Mouse (Mus musculus): Measurements from ENCODE around the gene Urad. TPM values are rescaled to one million over a fixed set of nuclear protein-coding genes. Genes with fewer than 3 reads are reported as not detected.

Gene Urad
- polyA plus RNA-seq, 1 experiment from 2014 or later: not detected

GRCm38 (mm10) chr5:147357536-147357935, 35.3 kb upstream of the Urad start:
- TF ChIP-seq CTCF (IDR thresholded peaks at IDR 0.05; ENCODE audit: low read depth): peak; percentile 62
- Histone ChIP-seq H3K4me2 (ENCODE audit: low read length) (no peak overlapping the region), H3K4me1 (replicated peaks; ENCODE audit: insufficient read depth, low read length) (no peaks in the 10 kb centered on the region), H3K9me3 (replicated peaks; ENCODE audit: low read length) (no peaks in the 10 kb centered on the region), H3K36me3 (ENCODE audit: insufficient read depth, low read length) (no peaks in the 10 kb centered on the region), H3K27ac (no peak overlapping the region), H3K9ac (ENCODE audit: low read depth, low read length) (no peak overlapping the region), H3K4me3 (replicated peaks; ENCODE audit: low read depth, low read length) (no peak overlapping the region), H3K27me3 (ENCODE audit: insufficient read depth, low read length) (no peaks in the 10 kb centered on the region)
- 54% methylated on average over 3 of the region's 3 CpGs for WGBS
- DNase-seq (ENCODE audit: low spot score) (no peak), ATAC-seq (replicated peaks; ENCODE audit: low FRiP score, low read depth) (no peak)

GRCm38 (mm10) chr5:147356260-147357055, 34.2 kb upstream of the Urad start:
- H3K9me3 ChIP-seq (replicated peaks; ENCODE audit: low read length): no peaks in the 10 kb centered on the region
- H3K36me3 ChIP-seq (ENCODE audit: insufficient read depth, low read length): no peaks in the 10 kb centered on the region
- H3K4me1 ChIP-seq (replicated peaks; ENCODE audit: insufficient read depth, low read length): no peaks in the 10 kb centered on the region
- no peaks in the 10 kb centered on the region; the same call in 1 of the 2 replicates for H3K27me3 ChIP-seq (ENCODE audit: insufficient read depth, low read length)
- no peak overlapping the region for H3K4me3 ChIP-seq (replicated peaks; ENCODE audit: low read depth, low read length)
- DNase-seq (ENCODE audit: low spot score): no peak
- no peak overlapping the region for H3K27ac ChIP-seq
- ATAC-seq (replicated peaks; ENCODE audit: low FRiP score, low read depth): no peak
- 92% methylated on average over 13 of the region's 13 CpGs for WGBS
- H3K4me2 ChIP-seq (ENCODE audit: low read length): no peak overlapping the region
- no peak overlapping the region for H3K9ac ChIP-seq (ENCODE audit: low read depth, low read length)
- TF ChIP-seq CTCF (IDR thresholded peaks at IDR 0.05; ENCODE audit: low read depth): no peak

- Histone ChIP-seq H3K27me3 (ENCODE audit: insufficient read depth, low read length) (no peaks in the 10 kb centered on the region; the same call in 1 of the 2 replicates), H3K4me3 (replicated peaks; ENCODE audit: low read depth, low read length) (no peak overlapping the region), H3K9ac (ENCODE audit: low read depth, low read length) (no peak overlapping the region), H3K36me3 (ENCODE audit: insufficient read depth, low read length) (no peaks in the 10 kb centered on the region), H3K4me2 (ENCODE audit: low read length) (no peak overlapping the region), H3K27ac (no peak overlapping the region), H3K4me1 (replicated peaks; ENCODE audit: insufficient read depth, low read length) (no peaks in the 10 kb centered on the region), H3K9me3 (replicated peaks; ENCODE audit: low read length) (no peaks in the 10 kb centered on the region)
- 69% methylated on average over 3 of the region's 3 CpGs for WGBS
- DNase-seq (ENCODE audit: low spot score) (no peak), ATAC-seq (replicated peaks; ENCODE audit: low FRiP score, low read depth) (no peak)
- no peak for TF ChIP-seq CTCF (IDR thresholded peaks at IDR 0.05; ENCODE audit: low read depth)
These were observed 33.5 kb upstream of the Urad start for GRCm38 (mm10) chr5:147355788-147356187.

GRCm38 (mm10) chr5:147354985-147355384, 32.7 kb upstream of the Urad start:
- no peak overlapping the region for H3K4me3 ChIP-seq (replicated peaks; ENCODE audit: low read depth, low read length)
- H3K9ac ChIP-seq (ENCODE audit: low read depth, low read length): no peak overlapping the region
- no peak for ATAC-seq (replicated peaks; ENCODE audit: low FRiP score, low read depth)
- H3K9me3 ChIP-seq (replicated peaks; ENCODE audit: low read length): no peaks in the 10 kb centered on the region
- H3K27me3 ChIP-seq (ENCODE audit: insufficient read depth, low read length): no peaks in the 10 kb centered on the region; the same call in 1 of the 2 replicates
- H3K36me3 ChIP-seq (ENCODE audit: insufficient read depth, low read length): no peaks in the 10 kb centered on the region
- no peak overlapping the region for H3K4me2 ChIP-seq (ENCODE audit: low read length)
- no peak for DNase-seq (ENCODE audit: low spot score)
- no peak for TF ChIP-seq CTCF (IDR thresholded peaks at IDR 0.05; ENCODE audit: low read depth)
- no peaks in the 10 kb centered on the region for H3K4me1 ChIP-seq (replicated peaks; ENCODE audit: insufficient read depth, low read length)
- H3K27ac ChIP-seq: no peak overlapping the region
- 78% methylated on average over 8 of the region's 8 CpGs for WGBS

GRCm38 (mm10) chr5:147354161-147354780, 32.0 kb upstream of the Urad start:
- H3K9ac ChIP-seq (ENCODE audit: low read depth, low read length): no peak overlapping the region
- no peaks in the 10 kb centered on the region for H3K36me3 ChIP-seq (ENCODE audit: insufficient read depth, low read length)
- no peak overlapping the region for H3K4me3 ChIP-seq (replicated peaks; ENCODE audit: low read depth, low read length)
- DNase-seq (ENCODE audit: low spot score) (no peak), ATAC-seq (replicated peaks; ENCODE audit: low FRiP score, low read depth) (no peak)
- 62% methylated on average over 17 of the region's 17 CpGs for WGBS
- no peak overlapping the region for H3K27ac ChIP-seq
- TF ChIP-seq CTCF (IDR thresholded peaks at IDR 0.05; ENCODE audit: low read depth): no peak
- no peaks in the 10 kb centered on the region for H3K4me1 ChIP-seq (replicated peaks; ENCODE audit: insufficient read depth, low read length)
- no peaks in the 10 kb centered on the region for H3K9me3 ChIP-seq (replicated peaks; ENCODE audit: low read length)
- no peaks in the 10 kb centered on the region; the same call in 1 of the 2 replicates for H3K27me3 ChIP-seq (ENCODE audit: insufficient read depth, low read length)
- H3K4me2 ChIP-seq (ENCODE audit: low read length): no peak overlapping the region

- no peaks in the 10 kb centered on the region; the same call in 1 of the 2 replicates for H3K27me3 ChIP-seq (ENCODE audit: insufficient read depth, low read length)
- 89% methylated on average over 8 of the region's 8 CpGs for WGBS
- TF ChIP-seq CTCF (IDR thresholded peaks at IDR 0.05; ENCODE audit: low read depth): no peak
- H3K9me3 ChIP-seq (replicated peaks; ENCODE audit: low read length): no peaks in the 10 kb centered on the region
- H3K36me3 ChIP-seq (ENCODE audit: insufficient read depth, low read length): no peaks in the 10 kb centered on the region
- H3K4me1 ChIP-seq (replicated peaks; ENCODE audit: insufficient read depth, low read length): no peaks in the 10 kb centered on the region
- no peak for ATAC-seq (replicated peaks; ENCODE audit: low FRiP score, low read depth)
- H3K4me3 ChIP-seq (replicated peaks; ENCODE audit: low read depth, low read length): no peak overlapping the region
- H3K9ac ChIP-seq (ENCODE audit: low read depth, low read length): no peak overlapping the region
- no peak overlapping the region for H3K27ac ChIP-seq
- DNase-seq (ENCODE audit: low spot score): no peak
- H3K4me2 ChIP-seq (ENCODE audit: low read length): no peak overlapping the region
These were observed 29.7 kb upstream of the Urad start for GRCm38 (mm10) chr5:147351931-147352330.

All from kidney, postnatal 0 days (tissue).